Mouse (Mus musculus) small intestine, adult 2 months (tissue): ENCODE results near the gene S100a10. TPM values are rescaled to one million over a fixed set of nuclear protein-coding genes. Genes with fewer than 3 reads are reported as not detected.
A peak's percentile ranks its signal among the peaks of the same experiment; 100 is the strongest.

Experiments used
- H3K27ac ChIP-seq: fragments of 200-500 bp; 2 replicates; pipeline ENCODE4 v1.5.1; 2012; ENCODE audit warnings: low read depth, low read length, control low read depth, inconsistent platforms; ENCODE audit not compliant: insufficient read depth
- H3K27me3 ChIP-seq: fragments of 200-500 bp; 2 replicates; pipeline ENCODE4 v1.6.1; 2012; ENCODE audit warnings: mild to moderate bottlenecking, moderate library complexity, low read length, inconsistent platforms; ENCODE audit not compliant: control insufficient read depth, insufficient read depth
- H3K36me3 ChIP-seq: fragments of 200-500 bp; 2 replicates; pipeline ENCODE4 v1.6.1; 2012; ENCODE audit warnings: mild to moderate bottlenecking, low read length, control low read depth, inconsistent platforms; ENCODE audit not compliant: control insufficient read depth, insufficient read depth
- H3K4me1 ChIP-seq: fragments of 200-500 bp; 2 replicates; pipeline ENCODE4 v1.6.1; 2012; ENCODE audit warnings: low read length, inconsistent platforms, mixed read lengths; ENCODE audit not compliant: control insufficient read depth, insufficient read depth, insufficient read length
- H3K4me3 ChIP-seq: fragments of 200-500 bp; 2 replicates; pipeline ENCODE4 v1.5.1; 2012; ENCODE audit warnings: low read depth, mild to moderate bottlenecking, control low read depth, inconsistent platforms, low read length, moderate library complexity
- CTCF ChIP-seq: fragments of 200-500 bp; IDR thresholded peaks from 2 replicates; pipeline ENCODE4 v1.5.1; 2012; ENCODE audit warnings: low read depth, mild to moderate bottlenecking, control low read depth, inconsistent platforms, low read length, moderate library complexity, mixed read lengths; ENCODE audit not compliant: insufficient replicate concordance, insufficient read length; ENCODE audit errors: extremely low read depth
- POLR2A ChIP-seq: fragments of 200-500 bp; IDR thresholded peaks from 2 replicates; pipeline ENCODE4 v1.6.1; 2012; ENCODE audit warnings: low read depth, mild to moderate bottlenecking, control low read depth, inconsistent platforms, low read length, moderate library complexity
- WGBS: fragments of 180-500 bp; shearing (Covaris S2); methylation state at CpG from one replicate; pipeline ENCODE4 v1.1.7; 2018; 5-methylcytosine and 5-hydroxymethylcytosine counted together
- polyA plus RNA-seq: library from polyadenylated mRNA; depleted of rRNA; stranded (reverse); fragments of >200 nt; gene quantifications from 2 replicates; pipeline ENCODE4 v1.2.3, GENCODE M21; 2012

S100a10 gene
- polyA plus RNA-seq, 1 experiment: 172 TPM

DNA sequence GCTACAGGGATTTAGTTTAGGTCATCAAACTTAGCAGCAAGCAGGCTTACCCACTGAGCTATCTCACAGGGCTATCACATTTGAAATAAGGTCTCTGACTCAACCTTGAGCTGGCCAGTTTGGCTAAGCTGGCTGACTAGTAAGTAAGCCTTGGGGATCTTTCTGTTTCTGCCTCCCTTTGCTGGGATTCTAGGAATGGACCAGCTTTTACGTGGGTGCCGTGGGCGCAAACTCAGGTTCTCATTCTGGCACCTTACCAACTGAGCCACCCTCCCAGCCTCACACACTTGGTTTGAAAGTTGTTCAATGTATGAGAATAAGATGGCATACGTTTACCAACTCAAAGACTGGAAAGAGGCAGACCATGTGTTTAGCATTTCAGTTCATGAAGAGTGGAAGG, 8.3 kb downstream of the S100a10 start:
- WGBS: 94% methylated on average over 4 of the region's 4 CpGs
- TF ChIP-seq POLR2A (no peak), CTCF (no peak)
- peaks cover 6% of the 10 kb centered on the region; the same call in 1 of the 2 replicates for H3K4me1 ChIP-seq
- H3K27me3 ChIP-seq: no peaks in the 10 kb centered on the region
- H3K4me3 ChIP-seq: no peak overlapping the region
- H3K27ac ChIP-seq: no peak overlapping the region
- H3K36me3 ChIP-seq: peaks cover 60% of the 10 kb centered on the region

DNA sequence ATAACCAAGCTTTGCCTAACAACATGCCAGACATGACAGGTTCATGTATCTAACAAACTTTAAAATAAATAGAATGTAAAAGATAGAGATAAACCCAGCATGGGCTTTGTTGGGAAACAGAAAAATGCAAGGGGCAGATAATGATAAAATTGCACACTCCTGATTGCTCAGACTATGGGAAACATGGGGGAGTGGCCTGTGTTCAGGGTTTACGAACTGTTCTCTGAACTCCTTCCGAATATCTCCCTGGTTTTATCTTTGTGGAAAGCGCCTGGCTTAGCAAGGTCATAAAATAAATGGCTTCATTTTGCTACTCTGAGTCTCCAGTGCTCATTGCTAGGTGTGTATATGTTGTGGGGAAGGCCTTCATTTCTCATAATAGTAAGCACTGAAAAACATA, 12.0 kb downstream of the S100a10 start:
- H3K4me1 ChIP-seq: peaks cover 8% of the 10 kb centered on the region; the same call in 1 of the 2 replicates
- TF ChIP-seq CTCF: no peak
- no peak for TF ChIP-seq POLR2A
- no peak overlapping the region for H3K27ac ChIP-seq
- 29% methylated on average over 3 of the region's 3 CpGs for WGBS
- peaks cover 31% of the 10 kb centered on the region for H3K36me3 ChIP-seq
- H3K27me3 ChIP-seq: no peaks in the 10 kb centered on the region
- H3K4me3 ChIP-seq: no peak overlapping the region

DNA sequence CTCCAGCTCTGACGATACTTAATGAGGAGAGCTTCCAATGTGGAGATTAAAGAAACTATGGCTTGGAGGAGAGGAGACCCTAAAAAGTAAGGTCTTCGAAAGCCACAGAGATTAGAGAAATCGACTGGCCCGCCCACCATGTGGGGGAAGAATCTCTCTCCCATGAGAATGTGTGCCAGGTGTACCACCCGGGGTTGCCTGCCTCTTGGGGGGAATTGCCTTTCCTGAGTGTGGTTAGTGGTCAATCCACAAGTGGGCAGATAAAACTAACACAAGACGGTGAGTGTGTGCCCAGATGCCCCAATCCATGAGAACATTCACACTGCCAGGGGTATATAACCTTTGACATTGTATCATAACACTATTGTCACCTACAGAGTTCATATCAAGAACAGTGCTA, 12.8 kb downstream of the S100a10 start:
- TF ChIP-seq CTCF (no peak), POLR2A (no peak)
- Histone ChIP-seq H3K36me3 (peaks cover 22% of the 10 kb centered on the region), H3K4me3 (no peak overlapping the region), H3K27ac (peak overlapping the region; percentile 26), H3K27me3 (no peaks in the 10 kb centered on the region), H3K4me1 (peaks cover 10% of the 10 kb centered on the region; the same call in 1 of the 2 replicates)
- WGBS: 79% methylated on average over 6 of the region's 6 CpGs

DNA sequence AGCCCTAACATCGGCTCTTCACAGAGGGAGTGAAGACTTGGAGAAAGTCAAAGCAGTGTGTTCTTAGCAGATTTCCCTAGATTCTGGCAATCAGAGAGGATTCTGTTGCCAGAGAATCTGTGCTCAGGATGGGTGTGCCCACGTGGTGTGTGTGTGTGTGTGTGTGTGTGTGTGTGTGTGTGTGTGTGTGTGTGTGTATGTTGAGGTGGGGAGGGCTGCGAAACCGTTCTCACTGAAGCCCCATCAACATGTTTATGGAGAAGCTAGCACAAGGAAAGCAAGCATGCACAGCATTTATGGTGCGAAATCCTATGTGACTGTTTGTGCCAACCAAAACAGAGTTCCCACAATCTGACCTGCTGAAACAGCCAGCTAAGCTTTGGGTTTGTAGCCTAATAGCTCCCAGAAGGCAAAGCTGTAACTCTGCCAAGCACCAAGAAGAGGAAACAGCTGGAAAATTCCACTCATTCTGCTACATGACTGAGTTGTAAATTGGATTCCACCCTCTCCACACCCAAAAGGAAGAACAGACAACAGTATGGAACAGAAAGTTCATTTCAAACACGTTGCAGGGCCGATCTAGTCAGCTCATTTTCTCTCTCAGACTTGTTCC, 13.7 kb downstream of the S100a10 start:
- Histone ChIP-seq H3K4me3 (no peak overlapping the region), H3K27ac (peak overlapping the region; percentile 99), H3K27me3 (no peaks in the 10 kb centered on the region), H3K4me1 (peaks cover 10% of the 10 kb centered on the region; the same call in 1 of the 2 replicates), H3K36me3 (peaks cover 14% of the 10 kb centered on the region)
- 13% methylated on average over 7 of the region's 7 CpGs for WGBS
- no peak for TF ChIP-seq CTCF
- TF ChIP-seq POLR2A: no peak

DNA sequence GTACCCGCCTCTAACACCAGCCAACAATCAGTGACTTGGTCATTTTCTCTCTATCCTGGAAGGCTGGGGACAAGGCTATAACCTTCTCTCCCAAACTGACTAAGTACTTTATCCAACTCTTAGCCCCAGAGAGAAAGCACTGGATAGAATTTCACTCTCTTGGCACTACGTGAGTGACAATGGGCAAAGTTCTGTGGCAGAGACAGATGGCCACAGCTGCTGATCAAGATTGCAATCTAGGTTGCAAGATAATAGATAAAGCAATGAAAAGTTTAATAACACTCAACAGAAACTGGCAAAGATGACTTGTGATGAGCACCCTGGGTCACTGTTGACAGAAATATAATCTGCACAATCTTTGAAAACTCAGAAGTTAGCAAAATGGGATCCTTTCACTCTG, 14.2 kb downstream of the S100a10 start:
- Histone ChIP-seq H3K36me3 (peaks cover 12% of the 10 kb centered on the region), H3K4me1 (peaks cover 10% of the 10 kb centered on the region; the same call in 1 of the 2 replicates), H3K27ac (peak overlapping the region; percentile 99), H3K4me3 (no peak overlapping the region), H3K27me3 (no peaks in the 10 kb centered on the region)
- 7% methylated on average over 2 of the region's 2 CpGs for WGBS
- TF ChIP-seq CTCF: no peak
- TF ChIP-seq POLR2A: no peak

DNA sequence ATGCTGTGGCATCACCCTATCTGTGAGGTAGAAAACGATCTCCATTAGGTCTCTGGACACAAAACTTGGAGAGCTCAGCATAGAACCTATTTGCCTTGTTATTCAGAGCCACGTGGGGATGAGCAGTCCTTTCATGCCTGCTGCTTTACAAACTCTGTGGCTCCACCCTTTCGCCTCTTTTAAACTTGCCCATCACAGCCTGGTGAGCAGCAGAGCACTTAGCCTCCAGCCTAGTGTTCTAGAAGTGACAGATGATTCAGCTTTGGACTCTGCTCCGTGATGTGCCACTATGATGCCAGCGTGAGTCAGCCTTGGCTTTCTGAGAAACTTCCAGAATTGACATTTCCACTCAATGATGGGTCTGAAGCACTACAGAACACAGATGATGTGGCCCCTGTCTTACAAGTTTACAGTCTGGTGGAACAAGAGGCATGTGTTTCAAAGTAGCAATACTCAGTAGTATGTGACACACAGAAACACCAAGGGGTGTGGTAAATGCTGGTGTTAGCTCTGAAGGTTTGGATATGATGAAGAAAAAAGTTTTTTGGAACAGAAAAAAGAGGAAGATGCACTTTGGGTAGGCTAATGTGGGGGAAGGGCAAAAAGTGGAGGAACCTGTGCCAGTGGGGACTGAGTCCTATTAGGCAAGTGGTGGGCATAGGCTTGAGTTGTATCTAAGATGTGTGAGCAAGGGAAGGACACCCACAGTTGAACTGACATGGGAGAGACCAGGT, 17.3 kb downstream of the S100a10 start:
- TF ChIP-seq POLR2A (no peak), CTCF (no peak)
- Histone ChIP-seq H3K4me1 (peaks cover 10% of the 10 kb centered on the region; the same call in 1 of the 2 replicates), H3K4me3 (no peak overlapping the region), H3K27me3 (no peaks in the 10 kb centered on the region), H3K27ac (no peak overlapping the region), H3K36me3 (no peaks in the 10 kb centered on the region)
- WGBS: 57% methylated on average over 5 of the region's 5 CpGs

DNA sequence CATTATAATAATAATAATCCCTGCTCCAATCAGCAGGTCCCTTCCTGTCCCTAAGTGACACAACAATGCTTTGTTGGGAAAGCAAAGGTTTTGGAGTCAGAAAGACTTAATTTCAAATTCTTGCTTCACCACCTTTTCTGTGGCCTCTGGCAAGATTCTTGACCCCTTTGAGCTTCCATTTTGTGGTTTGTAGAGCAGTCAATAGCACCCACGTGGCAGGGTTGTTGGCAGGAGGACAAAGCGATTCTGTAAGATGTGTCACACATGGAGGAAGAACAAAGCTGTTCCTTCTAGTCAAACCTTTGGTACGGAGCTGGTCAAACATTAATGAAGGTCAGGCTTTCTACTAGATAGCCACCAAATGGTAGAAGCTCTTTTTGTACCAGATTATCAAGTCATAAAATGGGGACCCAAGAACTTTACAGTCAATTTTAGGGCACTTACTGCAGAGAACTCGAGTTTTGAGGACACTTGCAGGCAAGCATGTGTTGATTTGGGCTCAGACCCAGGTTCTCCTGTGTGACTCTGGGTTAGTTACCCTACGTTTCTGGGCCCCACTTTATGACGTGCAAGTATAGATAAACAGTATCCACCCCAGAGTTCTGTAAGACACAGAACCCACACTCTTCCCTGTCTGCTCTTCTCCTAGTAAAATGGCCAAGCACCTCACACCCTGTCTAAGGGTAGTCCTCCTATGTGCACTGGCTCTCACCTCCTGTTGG, 24.6 kb downstream of the S100a10 start:
- TF ChIP-seq CTCF (no peak), POLR2A (no peak)
- Histone ChIP-seq H3K4me3 (no peak overlapping the region), H3K27ac (peak overlapping the region; percentile 95), H3K4me1 (peaks cover 14% of the 10 kb centered on the region), H3K27me3 (no peaks in the 10 kb centered on the region), H3K36me3 (no peaks in the 10 kb centered on the region)
- 24% methylated on average over 6 of the region's 6 CpGs for WGBS
